Mouse (Mus musculus): ENCODE measurements around the gene Rnf26. TPM values are rescaled to one million over a fixed set of nuclear protein-coding genes. Genes with fewer than 3 reads are reported as not detected.
A peak's percentile ranks its signal among the peaks of the same experiment; 100 is the strongest.

The Rnf26 gene
- total and polyA plus RNA-seq, 3 experiments = 6.5 to 7.3 (median 6.7) TPM

- Histone ChIP-seq H3K36me3 (ENCODE audit: control insufficient read depth, insufficient read depth, low read length) (no peaks in the 10 kb centered on the region; the same call in 1 of the 2 replicates), H3K4me1 (ENCODE audit: control insufficient read depth, insufficient read depth, low read length) (peaks cover 16% of the 10 kb centered on the region), H3K79me2 (replicated peaks; ENCODE audit: control insufficient read depth, insufficient read depth, low read length) (no peaks in the 10 kb centered on the region), H3K27ac (peak overlapping the region; percentile 53; the same call in 1 of the 2 replicates), H3K27me3 (ENCODE audit: control insufficient read depth, insufficient read depth, low read length) (no peaks in the 10 kb centered on the region), H3K4me3 (no peak overlapping the region), H3K9ac (ENCODE audit: low read depth, low read length) (no peak overlapping the region)
- peak in 1 of 2 experiments; percentile 8 for DNase-seq
- TF ChIP-seq CTCF (IDR thresholded peaks at IDR 0.05) (no peak), EP300 (IDR thresholded peaks at IDR 0.05; ENCODE audit: insufficient read depth, low read depth, low read length) (no peak), POLR2A (IDR thresholded peaks at IDR 0.05; ENCODE audit: insufficient read depth, low read depth, low read length) (no peak)
- intact Hi-C loops (cut with DNase I) = loop anchor here (10.0 kb wide), 1 partner anchor 403 kb away; the partner anchor contains the start of gene Bcl9l
- 76% methylated on average over 5 of the region's 5 CpGs for WGBS
These were observed 31.1 kb downstream of the Rnf26 start for GRCm38 (mm10) chr9:44082266-44082665.

- WGBS = 70% methylated on average over 5 of the region's 5 CpGs
- Histone ChIP-seq H3K9ac (ENCODE audit: low read depth, low read length) (no peak overlapping the region), H3K36me3 (ENCODE audit: control insufficient read depth, insufficient read depth, low read length) (peaks cover 2% of the 10 kb centered on the region), H3K4me1 (ENCODE audit: control insufficient read depth, insufficient read depth, low read length) (peaks cover 16% of the 10 kb centered on the region), H3K4me3 (no peak overlapping the region), H3K27me3 (ENCODE audit: control insufficient read depth, insufficient read depth, low read length) (no peaks in the 10 kb centered on the region), H3K79me2 (replicated peaks; ENCODE audit: control insufficient read depth, insufficient read depth, low read length) (no peaks in the 10 kb centered on the region), H3K27ac (no peak overlapping the region)
- DNase-seq = no peak
- no peak for TF ChIP-seq POLR2A (IDR thresholded peaks at IDR 0.05; ENCODE audit: insufficient read depth, low read depth, low read length)
- no peak for TF ChIP-seq CTCF (IDR thresholded peaks at IDR 0.05)
- intact Hi-C loops (cut with DNase I) = loop anchor here (10.0 kb wide), 1 partner anchor 403 kb away; the partner anchor contains the start of gene Bcl9l
These were observed 31.7 kb downstream of the Rnf26 start for GRCm38 (mm10) chr9:44081581-44081980.

- no peak for TF ChIP-seq EP300 (IDR thresholded peaks at IDR 0.05; ENCODE audit: insufficient read depth, low read depth, low read length)
- TF ChIP-seq POLR2A (IDR thresholded peaks at IDR 0.05; ENCODE audit: insufficient read depth, low read depth, low read length) = no peak
- no peak for TF ChIP-seq CTCF (IDR thresholded peaks at IDR 0.05)
- peak overlapping the region; percentile 86 for H3K27ac ChIP-seq
- intact Hi-C loops (cut with DNase I) = loop anchor here (10.0 kb wide), 1 partner anchor 404 kb away; the partner anchor contains the start of gene Bcl9l
These were observed 32.4 kb downstream of the Rnf26 start for GRCm38 (mm10) chr9:44080953-44081352.

GRCm38 (mm10) chr9:44079997-44080780, 33.1 kb downstream of the Rnf26 start:
- H3K79me2 ChIP-seq (replicated peaks; ENCODE audit: control insufficient read depth, insufficient read depth, low read length) = no peaks in the 10 kb centered on the region
- H3K27ac ChIP-seq = peak overlapping the region; percentile 86
- TF ChIP-seq POLR2A (IDR thresholded peaks at IDR 0.05; ENCODE audit: insufficient read depth, low read depth, low read length) = no peak
- no peak for TF ChIP-seq CTCF (IDR thresholded peaks at IDR 0.05)
- no peak for TF ChIP-seq EP300 (IDR thresholded peaks at IDR 0.05; ENCODE audit: insufficient read depth, low read depth, low read length)
- no peaks in the 10 kb centered on the region for H3K27me3 ChIP-seq (ENCODE audit: control insufficient read depth, insufficient read depth, low read length)
- intact Hi-C loops (cut with DNase I) = loop anchor here (10.0 kb wide), 1 partner anchor 405 kb away; the partner anchor contains the start of gene Bcl9l
- H3K4me1 ChIP-seq (ENCODE audit: control insufficient read depth, insufficient read depth, low read length) = peaks cover 17% of the 10 kb centered on the region
- peaks cover 2% of the 10 kb centered on the region for H3K36me3 ChIP-seq (ENCODE audit: control insufficient read depth, insufficient read depth, low read length)
- WGBS = 55% methylated on average over 10 of the region's 10 CpGs
- H3K4me3 ChIP-seq = no peak overlapping the region
- H3K9ac ChIP-seq (ENCODE audit: low read depth, low read length) = no peak overlapping the region; the same call in 1 of the 2 replicates
- no peak for DNase-seq

More at GRCm38 (mm10) chr9:44080953-44081352, 32.4 kb downstream of the Rnf26 start:
- Histone ChIP-seq H3K9ac (ENCODE audit: low read depth, low read length) (no peak overlapping the region), H3K4me1 (ENCODE audit: control insufficient read depth, insufficient read depth, low read length) (peaks cover 17% of the 10 kb centered on the region), H3K36me3 (ENCODE audit: control insufficient read depth, insufficient read depth, low read length) (peaks cover 2% of the 10 kb centered on the region), H3K4me3 (no peak overlapping the region), H3K27me3 (ENCODE audit: control insufficient read depth, insufficient read depth, low read length) (no peaks in the 10 kb centered on the region), H3K79me2 (replicated peaks; ENCODE audit: control insufficient read depth, insufficient read depth, low read length) (no peaks in the 10 kb centered on the region)
- DNase-seq = peak in 1 of 2 experiments; percentile 47
- WGBS = 46% methylated on average over 5 of the region's 5 CpGs

- intact Hi-C loops (cut with DNase I) = no loop called here
- 23% methylated on average over 16 of the region's 16 CpGs for WGBS
- H3K36me3 ChIP-seq (ENCODE audit: control insufficient read depth, insufficient read depth, low read length) = peaks cover 2% of the 10 kb centered on the region
- H3K27me3 ChIP-seq (ENCODE audit: control insufficient read depth, insufficient read depth, low read length) = no peaks in the 10 kb centered on the region
- no peak overlapping the region for H3K4me3 ChIP-seq
- H3K4me1 ChIP-seq (ENCODE audit: control insufficient read depth, insufficient read depth, low read length) = peaks cover 17% of the 10 kb centered on the region
- DNase-seq = peak; percentile 87 to 90
- peak overlapping the region; percentile 86 for H3K27ac ChIP-seq
- peak overlapping the region; percentile 54 for H3K9ac ChIP-seq (ENCODE audit: low read depth, low read length)
- H3K79me2 ChIP-seq (replicated peaks; ENCODE audit: control insufficient read depth, insufficient read depth, low read length) = no peaks in the 10 kb centered on the region
- TF ChIP-seq POLR2A (IDR thresholded peaks at IDR 0.05; ENCODE audit: insufficient read depth, low read depth, low read length) (peak; percentile 56; the same call in 1 of the 2 replicates), EP300 (IDR thresholded peaks at IDR 0.05; ENCODE audit: insufficient read depth, low read depth, low read length) (peak; percentile 99), CTCF (IDR thresholded peaks at IDR 0.05) (no peak)
These were observed 34.2 kb downstream of the Rnf26 start for GRCm38 (mm10) chr9:44078955-44079756.
